Mouse (Mus musculus) liver, embryonic 11.5 days (tissue): Measurements from ENCODE around the gene Ctps. TPM values are rescaled to one million over a fixed set of nuclear protein-coding genes. Genes with fewer than 3 reads are reported as not detected.

Experiments used
- ATAC-seq: fragments of 200-750 bp; cut with Nextera tagmentation; replicated peaks from 2 replicates; pipeline ENCODE4 v1.8.0; 2017; ENCODE audit warnings: moderate number of reproducible peaks, mild to moderate bottlenecking, moderate TSS enrichment, moderate library complexity; ENCODE audit not compliant: low FRiP score
- DNase-seq: peaks from one replicate; pipeline ENCODE4 v3.0.0-alpha.2; 2017; ENCODE audit warnings: low spot score
- H3K27ac ChIP-seq: fragments of 300-500 bp; sonication (generic); 2 replicates; pipeline ENCODE4 v1.5.1; 2014; ENCODE audit warnings: mild to moderate bottlenecking, low read depth, low read length, control low read depth
- H3K27me3 ChIP-seq: fragments of 300-500 bp; sonication (generic); replicated peaks from 2 replicates; pipeline ENCODE4 v1.6.1; 2014; ENCODE audit warnings: low read length, mixed read lengths; ENCODE audit not compliant: control insufficient read depth, insufficient read depth
- H3K36me3 ChIP-seq: fragments of 300-500 bp; sonication (generic); 2 replicates; pipeline ENCODE4 v1.6.1; 2014; ENCODE audit warnings: mild to moderate bottlenecking, low read length, moderate library complexity, mixed read lengths; ENCODE audit not compliant: control insufficient read depth, insufficient read depth
- H3K4me1 ChIP-seq: fragments of 300-500 bp; sonication (generic); replicated peaks from 2 replicates; pipeline ENCODE4 v1.6.1; 2014; ENCODE audit warnings: low read length, mixed read lengths; ENCODE audit not compliant: control insufficient read depth, insufficient read depth
- H3K4me2 ChIP-seq: fragments of 300-500 bp; sonication (generic); 2 replicates; pipeline ENCODE4 v1.6.1; 2014; ENCODE audit warnings: mild to moderate bottlenecking, control low read depth, moderate library complexity
- H3K4me3 ChIP-seq: fragments of 300-500 bp; sonication (generic); 2 replicates; pipeline ENCODE4 v1.5.1; 2014; ENCODE audit warnings: low read depth, low read length, control low read depth
- H3K9ac ChIP-seq: fragments of 300-500 bp; sonication (generic); 2 replicates; pipeline ENCODE4 v1.6.1; 2014; ENCODE audit warnings: low read depth, low read length, control low read depth
- H3K9me3 ChIP-seq: fragments of 300-500 bp; sonication (generic); 2 replicates; pipeline ENCODE4 v1.6.1; 2016; ENCODE audit warnings: low read length, inconsistent platforms, mixed read lengths; ENCODE audit not compliant: control insufficient read depth
- WGBS: fragments of 180-500 bp; shearing (Covaris S2); extraction: QIAGEN DNeasy Blood & Tissue Kit; methylation state at CpG from one replicate; pipeline ENCODE4 v1.1.7; 2014; 5-methylcytosine and 5-hydroxymethylcytosine counted together
- polyA plus RNA-seq: library from polyadenylated mRNA; unstranded; fragments of >200 nt; fragmentation: Nextera tagmentation; extraction: Ambion mirVana; gene quantifications from 2 replicates; pipeline ENCODE4 v1.2.1, GENCODE M21; 2014

The Ctps gene
- 102 and 116 TPM in 2 replicates for polyA plus RNA-seq

GRCm38 (mm10) chr4:120569486-120570437, at the start of gene Ctps:
TSS of gene Ctps (minus strand) at chr4:120570276.
- under 1% methylated on average over 97 of the region's 97 CpGs for WGBS
- ATAC-seq = peak; percentile 96
- no peaks in the 10 kb centered on the region for H3K27me3 ChIP-seq
- peak within 1 kb of the TSS; percentile 96 for H3K4me2 ChIP-seq
- H3K9ac ChIP-seq = peak within 1 kb of the TSS; percentile 97
- peaks cover 22% of the 10 kb centered on the region for H3K4me1 ChIP-seq
- peak within 1 kb of the TSS; percentile 94 for H3K4me3 ChIP-seq
- H3K36me3 ChIP-seq = peaks cover 4% of the 10 kb centered on the region; the same call in 1 of the 2 replicates
- H3K27ac ChIP-seq = peak within 1 kb of the TSS; percentile 84
- peak; percentile 99 for DNase-seq
- no peaks in the 10 kb centered on the region for H3K9me3 ChIP-seq

- 80% methylated on average over 13 of the region's 13 CpGs for WGBS
- Histone ChIP-seq H3K4me1 (peaks cover 44% of the 10 kb centered on the region), H3K9ac (no peak overlapping the region), H3K36me3 (no peaks in the 10 kb centered on the region), H3K4me2 (no peak overlapping the region), H3K4me3 (no peak overlapping the region), H3K27me3 (no peaks in the 10 kb centered on the region), H3K9me3 (no peaks in the 10 kb centered on the region), H3K27ac (no peak overlapping the region)
- ATAC-seq = no peak
- no peak for DNase-seq
Measured at GRCm38 (mm10) chr4:120616199-120617025, 46.3 kb upstream of the Ctps start.

- Histone ChIP-seq H3K4me2 (no peak overlapping the region), H3K36me3 (no peaks in the 10 kb centered on the region), H3K27ac (no peak overlapping the region), H3K4me1 (peaks cover 44% of the 10 kb centered on the region), H3K4me3 (no peak overlapping the region), H3K9ac (no peak overlapping the region), H3K27me3 (no peaks in the 10 kb centered on the region), H3K9me3 (no peaks in the 10 kb centered on the region)
- ATAC-seq (no peak; the same call in 1 of the 2 replicates), DNase-seq (no peak)
- WGBS = 50% methylated on average over 10 of the region's 10 CpGs
Measured at GRCm38 (mm10) chr4:120615528-120616081, 45.5 kb upstream of the Ctps start.

- WGBS = 67% methylated on average over 9 of the region's 9 CpGs
- Histone ChIP-seq H3K9ac (no peak overlapping the region), H3K27ac (no peak overlapping the region)
Measured at GRCm38 (mm10) chr4:120614644-120615043, 44.6 kb upstream of the Ctps start.

GRCm38 (mm10) chr4:120613691-120614329, 43.7 kb upstream of the Ctps start:
- Histone ChIP-seq H3K9me3 (no peaks in the 10 kb centered on the region), H3K27me3 (no peaks in the 10 kb centered on the region), H3K9ac (no peak overlapping the region), H3K27ac (peak overlapping the region; percentile 6; the same call in 1 of the 2 replicates), H3K4me3 (no peak overlapping the region), H3K4me1 (peaks cover 32% of the 10 kb centered on the region), H3K36me3 (no peaks in the 10 kb centered on the region), H3K4me2 (no peak overlapping the region)
- ATAC-seq (peak; percentile 66), DNase-seq (no peak)
- WGBS = 58% methylated on average over 8 of the region's 8 CpGs

More at GRCm38 (mm10) chr4:120614644-120615043, 44.6 kb upstream of the Ctps start:
- Histone ChIP-seq H3K27me3 (no peaks in the 10 kb centered on the region), H3K4me2 (no peak overlapping the region), H3K4me3 (no peak overlapping the region), H3K9me3 (no peaks in the 10 kb centered on the region), H3K36me3 (no peaks in the 10 kb centered on the region), H3K4me1 (peaks cover 39% of the 10 kb centered on the region)
- ATAC-seq (no peak), DNase-seq (no peak)

- Histone ChIP-seq H3K27me3 (no peaks in the 10 kb centered on the region), H3K27ac (peak overlapping the region; percentile 63; the same call in 1 of the 2 replicates), H3K4me2 (no peak overlapping the region), H3K9ac (0 out of 2 replicates have a peak overlapping the region, but pooled peaks have one; percentile 22), H3K4me1 (peaks cover 32% of the 10 kb centered on the region), H3K4me3 (no peak overlapping the region), H3K36me3 (no peaks in the 10 kb centered on the region), H3K9me3 (no peaks in the 10 kb centered on the region)
- no peak for DNase-seq
- 0 out of 2 replicates have a peak, but pooled peaks have one; percentile 19 for ATAC-seq
- WGBS = 35% methylated on average over 9 of the region's 9 CpGs
Measured at GRCm38 (mm10) chr4:120612304-120613080, 42.4 kb upstream of the Ctps start.

GRCm38 (mm10) chr4:120611005-120611404, 40.9 kb upstream of the Ctps start:
- Histone ChIP-seq H3K4me1 (peaks cover 29% of the 10 kb centered on the region), H3K9me3 (no peaks in the 10 kb centered on the region), H3K27me3 (no peaks in the 10 kb centered on the region), H3K36me3 (no peaks in the 10 kb centered on the region), H3K27ac (no peak overlapping the region), H3K4me2 (no peak overlapping the region), H3K4me3 (no peak overlapping the region), H3K9ac (no peak overlapping the region)
- ATAC-seq (no peak), DNase-seq (no peak)
- 88% methylated on average over 3 of the region's 3 CpGs for WGBS
